Mouse (Mus musculus) urinary bladder, postnatal 4 days (tissue): ENCODE measurements around the gene Lsamp.

Experiments used
- DNase-seq, 2 experiments: peaks; one replicate each; pipeline ENCODE4 v3.0.0; 2021 to 2022; ENCODE audit warnings: low spot score in 2 of 2

The Lsamp gene

DNA sequence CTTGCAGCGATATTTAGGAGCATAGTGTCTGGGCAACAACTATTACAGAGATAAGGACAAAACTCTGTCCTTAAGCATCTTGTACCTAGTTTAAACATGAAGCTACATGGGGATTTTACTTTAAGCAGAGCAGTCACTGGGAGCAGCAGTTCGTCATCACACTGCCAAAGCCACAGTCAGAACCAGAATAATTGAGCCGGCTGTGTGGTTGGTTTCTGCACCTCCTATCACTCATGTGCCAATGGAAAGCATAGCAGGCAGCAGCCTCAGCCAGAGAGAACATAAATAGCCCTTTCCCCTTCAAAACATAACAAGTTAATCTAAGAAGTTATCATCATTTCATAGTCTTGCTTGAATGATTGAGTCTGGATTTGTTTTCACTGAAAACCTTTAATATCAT is 2075.8 kb downstream of the Lsamp start:
- DNase-seq = no peak

GRCm38 (mm10) chr16:42074325-42074724 is 2090.2 kb downstream of the Lsamp start:
- no peak for DNase-seq

- DNase-seq = no peak
These were observed 2095.4 kb downstream of the Lsamp start for GRCm38 (mm10) chr16:42079573-42079972.

- no peak for DNase-seq
These were observed 2097.4 kb downstream of the Lsamp start for GRCm38 (mm10) chr16:42081611-42082010.

DNA sequence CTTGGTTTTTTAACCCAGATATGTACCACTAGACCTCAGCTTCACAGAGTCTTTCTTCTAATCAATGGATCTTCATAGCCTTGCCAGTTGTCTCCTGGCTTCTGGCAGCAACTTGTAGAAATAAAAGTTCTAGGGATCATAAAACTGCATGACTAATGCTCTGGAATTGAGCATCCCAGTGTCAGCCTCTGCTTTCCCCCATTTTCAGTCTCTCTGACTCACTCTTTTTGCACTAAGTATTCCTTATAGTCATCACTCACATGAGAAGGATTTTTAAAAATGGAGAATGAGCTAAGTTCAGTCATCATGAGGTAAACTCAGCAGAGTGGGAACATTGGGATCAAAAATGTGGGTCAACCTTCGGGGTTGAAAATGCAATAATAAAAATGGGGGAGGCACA is 2113.3 kb downstream of the Lsamp start:
- DNase-seq = no peak

DNA sequence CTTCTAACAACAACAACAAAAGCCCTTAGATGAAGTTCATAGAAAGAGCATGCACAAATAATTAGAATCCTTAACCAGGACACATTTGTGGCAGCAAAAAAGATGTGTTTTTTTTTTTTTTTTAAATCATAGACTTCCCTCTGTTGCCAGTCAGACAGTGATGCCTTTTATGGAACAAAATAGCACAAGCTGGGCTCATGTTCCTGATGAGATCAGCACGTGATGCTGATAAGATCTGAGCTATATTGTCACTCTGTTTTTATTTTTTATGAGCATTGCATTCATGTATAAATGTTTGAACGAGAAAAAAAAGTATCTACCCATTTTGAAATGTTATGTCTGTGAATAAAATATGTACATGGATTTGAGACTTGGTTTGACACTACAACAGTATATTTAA is 2118.0 kb downstream of the Lsamp start:
- no peak for DNase-seq

GRCm38 (mm10) chr16:42102635-42103034 is 2118.5 kb downstream of the Lsamp start:
- DNase-seq = no peak

GRCm38 (mm10) chr16:42112251-42112650 is 2128.1 kb downstream of the Lsamp start:
- DNase-seq = no peak

DNA sequence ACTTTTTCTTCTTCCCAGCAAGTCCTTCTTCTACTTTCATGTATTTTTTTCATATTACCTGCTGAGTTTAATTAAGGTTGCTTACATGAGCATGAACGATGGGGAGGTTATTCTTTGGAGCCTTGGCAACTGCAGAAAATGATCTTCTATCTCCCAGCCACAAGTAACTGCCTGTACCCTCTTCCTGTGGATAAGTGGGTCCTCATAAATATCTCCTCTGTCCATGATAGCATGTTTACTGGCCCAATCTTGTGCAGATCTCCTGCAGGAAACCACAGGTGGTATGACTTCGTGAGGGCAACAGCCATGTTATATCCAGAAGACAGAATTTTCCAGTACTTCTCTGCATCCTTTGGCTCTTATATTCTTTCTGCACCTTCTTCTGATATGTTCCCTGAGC is 2129.1 kb downstream of the Lsamp start:
- no peak for DNase-seq

DNA sequence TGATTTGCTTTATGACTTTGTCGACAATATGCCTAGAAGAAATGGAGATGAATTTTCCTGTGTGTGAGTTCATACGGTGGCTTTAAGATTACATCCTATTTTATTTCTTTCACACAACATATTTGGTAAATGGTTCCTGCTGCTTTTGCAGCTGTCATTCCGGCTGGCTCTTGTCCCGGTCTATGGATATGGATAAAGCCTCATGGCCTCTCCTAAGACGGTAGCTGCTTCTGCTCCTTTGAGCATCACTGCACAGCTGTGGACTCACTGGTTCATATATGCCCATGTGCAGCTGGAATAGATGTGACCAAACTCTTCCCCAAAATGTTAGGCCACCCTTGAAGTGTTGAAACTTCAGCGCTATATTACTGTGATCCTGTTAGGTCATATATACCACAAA is 2137.6 kb downstream of the Lsamp start:
- DNase-seq = no peak

GRCm38 (mm10) chr16:42123826-42124225 is 2139.7 kb downstream of the Lsamp start:
- DNase-seq = no peak

DNA sequence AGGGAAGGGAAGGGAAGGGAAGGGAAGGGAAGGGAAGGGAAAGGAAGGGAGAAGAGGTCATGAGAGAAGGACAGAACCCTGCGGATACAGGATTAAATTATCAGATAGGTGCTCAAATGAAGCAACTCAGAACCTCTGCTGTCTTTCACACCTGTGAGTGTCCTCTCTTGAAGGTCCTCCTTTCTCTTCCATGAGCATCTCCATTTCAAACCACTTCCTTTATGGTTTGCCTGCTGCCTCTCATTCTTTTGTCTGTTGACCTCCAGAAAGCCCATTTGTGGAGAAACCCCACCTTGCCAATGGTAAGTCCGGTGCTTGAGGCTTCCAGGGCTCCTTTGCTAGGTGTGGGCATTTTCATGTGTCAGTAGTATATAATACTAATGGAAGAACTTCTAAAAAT is 2141.9 kb downstream of the Lsamp start:
- DNase-seq = no peak

- no peak for DNase-seq
These were observed 2163.0 kb downstream of the Lsamp start for GRCm38 (mm10) chr16:42147164-42147563.

- DNase-seq = no peak
These were observed 2165.2 kb downstream of the Lsamp start for GRCm38 (mm10) chr16:42149216-42149942.

- DNase-seq = no peak
These were observed 2168.5 kb downstream of the Lsamp start for GRCm38 (mm10) chr16:42152640-42153039.

DNA sequence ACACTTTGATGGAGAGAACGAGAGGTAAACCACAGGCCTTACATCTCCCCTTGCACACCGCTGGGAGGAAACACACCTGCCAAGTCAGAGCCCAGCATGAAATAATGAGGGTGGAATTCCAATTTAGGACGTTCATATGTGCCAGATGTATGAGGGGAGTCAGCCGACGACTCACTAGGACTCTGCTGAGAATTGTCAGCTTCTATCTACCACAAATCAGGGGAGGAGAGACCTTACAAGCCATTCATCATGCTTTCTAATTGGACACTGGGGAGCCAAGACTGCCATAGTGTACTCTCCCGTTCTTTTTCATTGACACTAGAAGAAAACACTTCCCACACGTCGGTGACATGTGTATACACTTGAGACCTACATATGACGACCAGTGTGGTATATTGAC is 2173.7 kb downstream of the Lsamp start:
- DNase-seq = no peak

GRCm38 (mm10) chr16:42164941-42165340 is 2180.8 kb downstream of the Lsamp start:
- peak in 1 of 2 experiments; percentile 42 for DNase-seq

DNA sequence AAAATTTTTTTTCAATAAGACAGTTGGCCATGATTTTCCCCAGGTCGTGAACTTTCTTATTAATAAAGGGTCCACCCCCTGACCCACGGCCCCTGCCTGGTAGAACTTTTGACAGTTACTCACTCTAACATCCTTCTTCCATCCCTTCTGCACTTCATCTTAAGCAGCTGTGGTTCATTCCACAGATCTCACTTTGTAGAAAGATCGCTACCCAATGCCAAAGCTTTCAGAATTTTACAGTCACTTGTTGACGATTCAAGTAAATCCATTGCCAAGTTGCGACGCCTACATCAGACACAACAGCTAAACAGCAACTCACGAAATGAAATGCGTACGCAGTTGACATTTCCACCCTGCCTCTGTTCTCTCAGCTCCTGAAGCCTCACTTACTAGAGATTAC is 2184.1 kb downstream of the Lsamp start:
- no peak for DNase-seq

DNA sequence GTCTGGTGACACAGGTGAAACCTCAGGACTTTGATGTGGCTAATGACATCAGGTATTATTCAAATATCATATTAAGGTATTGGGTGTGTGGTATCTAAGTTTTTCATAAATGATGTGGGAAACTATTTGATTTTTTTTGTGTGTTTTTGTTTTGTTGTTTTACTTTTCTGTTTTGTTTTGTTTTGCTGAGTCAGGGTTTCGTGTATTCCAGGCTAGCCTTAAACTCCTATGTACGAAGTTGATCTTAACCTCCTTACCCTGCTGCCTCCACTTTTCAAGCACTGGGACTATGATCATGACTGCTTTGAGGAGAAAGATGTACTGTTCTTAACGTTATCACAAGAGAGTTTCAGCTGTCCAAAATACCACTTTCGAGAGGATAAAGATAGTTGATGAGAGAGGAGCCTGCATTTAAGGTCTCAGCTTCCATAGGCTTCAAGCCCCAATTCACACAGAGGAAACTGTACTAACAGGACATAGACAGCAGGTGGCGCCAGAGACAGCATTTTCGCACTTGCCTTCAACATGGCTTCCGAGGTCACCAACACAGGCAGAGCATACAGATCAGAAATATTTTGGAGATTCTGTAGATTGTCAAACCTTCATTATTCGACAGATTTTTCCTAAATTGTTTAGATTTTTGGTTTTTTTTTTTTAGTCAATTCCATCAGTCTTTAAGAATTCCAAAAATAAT is 2185.4 kb downstream of the Lsamp start:
- peak; percentile 55 to 74 for DNase-seq

GRCm38 (mm10) chr16:42172476-42172875 is 2188.3 kb downstream of the Lsamp start:
- peak; percentile 34 to 78 for DNase-seq

DNA sequence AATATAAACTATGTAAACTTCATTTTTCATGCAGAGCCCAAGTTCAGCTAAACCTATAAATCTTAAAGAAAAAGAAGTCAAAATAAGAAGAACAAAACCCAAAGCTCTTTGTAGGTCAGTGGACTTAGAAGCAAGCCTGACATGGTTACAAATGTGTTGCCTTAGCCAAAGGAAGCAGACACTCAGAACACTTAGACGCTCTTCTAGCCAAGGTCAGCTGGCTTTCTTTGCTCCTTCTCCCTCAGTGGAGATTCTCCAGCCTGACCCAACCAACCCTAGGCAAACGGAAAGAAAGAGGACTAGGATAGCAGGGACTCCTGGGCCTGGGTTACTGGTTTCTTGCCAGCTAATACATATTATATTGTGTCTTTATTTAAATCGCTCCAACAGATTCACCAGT is 2194.7 kb downstream of the Lsamp start:
- no peak for DNase-seq

- no peak for DNase-seq
These were observed 2195.9 kb downstream of the Lsamp start for GRCm38 (mm10) chr16:42180025-42180424.

DNA sequence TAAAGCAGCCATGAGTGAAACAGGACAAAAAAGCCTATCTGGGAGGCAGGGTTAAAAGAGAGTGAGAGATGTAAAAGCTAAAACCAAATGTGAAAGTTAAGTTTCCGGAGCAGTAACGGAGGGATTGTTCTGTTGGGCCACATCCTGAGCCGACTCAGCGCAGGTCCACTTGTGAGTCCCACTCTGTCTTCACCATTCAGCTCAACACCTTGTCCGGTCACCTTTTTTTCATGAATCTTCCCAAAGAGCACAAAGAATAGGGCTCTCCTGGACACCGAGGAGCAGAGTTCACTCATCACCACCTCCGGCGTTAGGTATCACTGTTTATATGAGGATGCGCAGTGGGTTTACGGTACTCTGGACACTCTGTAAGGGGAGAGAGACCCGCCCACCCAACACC is 2196.3 kb downstream of the Lsamp start:
- no peak for DNase-seq
